Mouse (Mus musculus): ENCODE results near the gene Zfand6. TPM values are rescaled to one million over a fixed set of nuclear protein-coding genes. Genes with fewer than 3 reads are reported as not detected.

Gene Zfand6
- polyA plus RNA-seq, 1 experiment, result 155 TPM

- H3K36me3 ChIP-seq (ENCODE audit: control insufficient read depth, insufficient read depth, low read length, poor library complexity, severe bottlenecking), result no peaks in the 10 kb centered on the region
- no peak for TF ChIP-seq EP300 (IDR thresholded peaks at IDR 0.05; ENCODE audit: insufficient read depth, low read depth, low read length)
- TF ChIP-seq CTCF (IDR thresholded peaks at IDR 0.05; ENCODE audit: low read depth, low read length), result no peak
- TF ChIP-seq POLR2A (IDR thresholded peaks at IDR 0.05; ENCODE audit: insufficient read depth, low read length), result no peak
- H3K9ac ChIP-seq (ENCODE audit: low read depth, poor library complexity, severe bottlenecking), result no peak overlapping the region
- H3K9me3 ChIP-seq (replicated peaks; ENCODE audit: control insufficient read depth, insufficient read depth, low read length, poor library complexity, severe bottlenecking), result no peaks in the 10 kb centered on the region
- H3K4me1 ChIP-seq (ENCODE audit: control insufficient read depth, insufficient read depth, low read length), result peaks cover 2% of the 10 kb centered on the region
- no peaks in the 10 kb centered on the region for H3K27me3 ChIP-seq (ENCODE audit: control insufficient read depth, insufficient read depth, low read length, poor library complexity, severe bottlenecking)
- H3K4me3 ChIP-seq (ENCODE audit: low read depth, low read length), result no peak overlapping the region
- no peak overlapping the region for H3K27ac ChIP-seq (ENCODE audit: insufficient read depth, low read length)
Measured at GRCm38 (mm10) chr7:84681558-84681957, 8.2 kb downstream of the Zfand6 start.

- Histone ChIP-seq H3K27me3 (ENCODE audit: control insufficient read depth, insufficient read depth, low read length, poor library complexity, severe bottlenecking) (no peaks in the 10 kb centered on the region), H3K9me3 (replicated peaks; ENCODE audit: control insufficient read depth, insufficient read depth, low read length, poor library complexity, severe bottlenecking) (no peaks in the 10 kb centered on the region), H3K36me3 (ENCODE audit: control insufficient read depth, insufficient read depth, low read length, poor library complexity, severe bottlenecking) (no peaks in the 10 kb centered on the region), H3K4me1 (ENCODE audit: control insufficient read depth, insufficient read depth, low read length) (peaks cover 2% of the 10 kb centered on the region), H3K9ac (ENCODE audit: low read depth, poor library complexity, severe bottlenecking) (no peak overlapping the region), H3K27ac (ENCODE audit: insufficient read depth, low read length) (no peak overlapping the region), H3K4me3 (ENCODE audit: low read depth, low read length) (no peak overlapping the region)
- TF ChIP-seq EP300 (IDR thresholded peaks at IDR 0.05; ENCODE audit: insufficient read depth, low read depth, low read length), result no peak
- no peak for TF ChIP-seq CTCF (IDR thresholded peaks at IDR 0.05; ENCODE audit: low read depth, low read length)
- TF ChIP-seq POLR2A (IDR thresholded peaks at IDR 0.05; ENCODE audit: insufficient read depth, low read length), result no peak
Measured at GRCm38 (mm10) chr7:84680931-84681330, 8.8 kb downstream of the Zfand6 start.

- Histone ChIP-seq H3K4me3 (ENCODE audit: low read depth, low read length) (no peak overlapping the region), H3K4me1 (ENCODE audit: control insufficient read depth, insufficient read depth, low read length) (no peaks in the 10 kb centered on the region), H3K27me3 (ENCODE audit: control insufficient read depth, insufficient read depth, low read length, poor library complexity, severe bottlenecking) (no peaks in the 10 kb centered on the region), H3K9me3 (replicated peaks; ENCODE audit: control insufficient read depth, insufficient read depth, low read length, poor library complexity, severe bottlenecking) (no peaks in the 10 kb centered on the region), H3K9ac (ENCODE audit: low read depth, poor library complexity, severe bottlenecking) (peak overlapping the region; percentile 75), H3K36me3 (ENCODE audit: control insufficient read depth, insufficient read depth, low read length, poor library complexity, severe bottlenecking) (no peaks in the 10 kb centered on the region), H3K27ac (ENCODE audit: insufficient read depth, low read length) (no peak overlapping the region)
- TF ChIP-seq CTCF (IDR thresholded peaks at IDR 0.05; ENCODE audit: low read depth, low read length) (no peak), EP300 (IDR thresholded peaks at IDR 0.05; ENCODE audit: insufficient read depth, low read depth, low read length) (no peak), POLR2A (IDR thresholded peaks at IDR 0.05; ENCODE audit: insufficient read depth, low read length) (no peak)
Measured at GRCm38 (mm10) chr7:84680092-84680491, 9.7 kb downstream of the Zfand6 start.

- H3K4me1 ChIP-seq (ENCODE audit: control insufficient read depth, insufficient read depth, low read length), result no peaks in the 10 kb centered on the region
- no peak overlapping the region for H3K27ac ChIP-seq (ENCODE audit: insufficient read depth, low read length)
- H3K27me3 ChIP-seq (ENCODE audit: control insufficient read depth, insufficient read depth, low read length, poor library complexity, severe bottlenecking), result no peaks in the 10 kb centered on the region
- no peaks in the 10 kb centered on the region for H3K9me3 ChIP-seq (replicated peaks; ENCODE audit: control insufficient read depth, insufficient read depth, low read length, poor library complexity, severe bottlenecking)
- no peak overlapping the region for H3K9ac ChIP-seq (ENCODE audit: low read depth, poor library complexity, severe bottlenecking)
- no peak overlapping the region; the same call in 1 of the 2 replicates for H3K4me3 ChIP-seq (ENCODE audit: low read depth, low read length)
- TF ChIP-seq EP300 (IDR thresholded peaks at IDR 0.05; ENCODE audit: insufficient read depth, low read depth, low read length) (no peak), POLR2A (IDR thresholded peaks at IDR 0.05; ENCODE audit: insufficient read depth, low read length) (no peak), CTCF (IDR thresholded peaks at IDR 0.05; ENCODE audit: low read depth, low read length) (no peak)
- H3K36me3 ChIP-seq (ENCODE audit: control insufficient read depth, insufficient read depth, low read length, poor library complexity, severe bottlenecking), result no peaks in the 10 kb centered on the region
Measured at GRCm38 (mm10) chr7:84679264-84679663, 10.5 kb downstream of the Zfand6 start.

GRCm38 (mm10) chr7:84673103-84673502, 16.7 kb downstream of the Zfand6 start:
- H3K4me3 ChIP-seq (ENCODE audit: low read depth, low read length), result no peak overlapping the region
- H3K4me1 ChIP-seq (ENCODE audit: control insufficient read depth, insufficient read depth, low read length), result no peaks in the 10 kb centered on the region
- no peaks in the 10 kb centered on the region for H3K9me3 ChIP-seq (replicated peaks; ENCODE audit: control insufficient read depth, insufficient read depth, low read length, poor library complexity, severe bottlenecking)
- no peak overlapping the region for H3K27ac ChIP-seq (ENCODE audit: insufficient read depth, low read length)
- no peak overlapping the region for H3K9ac ChIP-seq (ENCODE audit: low read depth, poor library complexity, severe bottlenecking)
- no peaks in the 10 kb centered on the region for H3K27me3 ChIP-seq (ENCODE audit: control insufficient read depth, insufficient read depth, low read length, poor library complexity, severe bottlenecking)
- H3K36me3 ChIP-seq (ENCODE audit: control insufficient read depth, insufficient read depth, low read length, poor library complexity, severe bottlenecking), result no peaks in the 10 kb centered on the region
- no peak for TF ChIP-seq POLR2A (IDR thresholded peaks at IDR 0.05; ENCODE audit: insufficient read depth, low read length)
- no peak for TF ChIP-seq CTCF (IDR thresholded peaks at IDR 0.05; ENCODE audit: low read depth, low read length)
- TF ChIP-seq EP300 (IDR thresholded peaks at IDR 0.05; ENCODE audit: insufficient read depth, low read depth, low read length), result no peak

GRCm38 (mm10) chr7:84669554-84670152, 20.1 kb downstream of the Zfand6 start:
- Histone ChIP-seq H3K9ac (ENCODE audit: low read depth, poor library complexity, severe bottlenecking) (no peak overlapping the region), H3K27me3 (ENCODE audit: control insufficient read depth, insufficient read depth, low read length, poor library complexity, severe bottlenecking) (no peaks in the 10 kb centered on the region), H3K9me3 (replicated peaks; ENCODE audit: control insufficient read depth, insufficient read depth, low read length, poor library complexity, severe bottlenecking) (no peaks in the 10 kb centered on the region), H3K27ac (ENCODE audit: insufficient read depth, low read length) (no peak overlapping the region), H3K4me1 (ENCODE audit: control insufficient read depth, insufficient read depth, low read length) (no peaks in the 10 kb centered on the region), H3K36me3 (ENCODE audit: control insufficient read depth, insufficient read depth, low read length, poor library complexity, severe bottlenecking) (no peaks in the 10 kb centered on the region), H3K4me3 (ENCODE audit: low read depth, low read length) (no peak overlapping the region)
- no peak for TF ChIP-seq POLR2A (IDR thresholded peaks at IDR 0.05; ENCODE audit: insufficient read depth, low read length)
- no peak for TF ChIP-seq EP300 (IDR thresholded peaks at IDR 0.05; ENCODE audit: insufficient read depth, low read depth, low read length)
- no peak for TF ChIP-seq CTCF (IDR thresholded peaks at IDR 0.05; ENCODE audit: low read depth, low read length)
